Mouse (Mus musculus) urinary bladder, adult 18-20 months (tissue): ENCODE measurements around the gene Fjx1.

ENCODE experiments used
- DNase-seq, 2 experiments: peaks; one replicate each; pipeline ENCODE4 v3.0.0; 2022; ENCODE audit warnings: low spot score in 2 of 2, mixed read lengths in 2 of 2

Fjx1 gene

GRCm38 (mm10) chr2:102451671-102452549 is at the start of gene Fjx1:
Gene Fjx1 (minus strand): TSS chr2:102452499.
- DNase-seq = no peak

GRCm38 (mm10) chr2:102500001-102500689 is 47.8 kb upstream of the Fjx1 start:
- no peak for DNase-seq

- no peak for DNase-seq
Observed at GRCm38 (mm10) chr2:102480738-102481137, 28.4 kb upstream of the Fjx1 start.

GRCm38 (mm10) chr2:102476101-102476500 is 23.8 kb upstream of the Fjx1 start:
- no peak for DNase-seq

- no peak for DNase-seq
Observed at GRCm38 (mm10) chr2:102468645-102469044, 16.3 kb upstream of the Fjx1 start.

- DNase-seq = no peak
Observed at GRCm38 (mm10) chr2:102464342-102464732, 12.0 kb upstream of the Fjx1 start.

- peak; percentile 11 to 66 for DNase-seq
Observed at GRCm38 (mm10) chr2:102463587-102464341, 11.5 kb upstream of the Fjx1 start.

- no peak for DNase-seq
Observed at GRCm38 (mm10) chr2:102461491-102461890, 9.2 kb upstream of the Fjx1 start.

- no peak for DNase-seq
Observed at GRCm38 (mm10) chr2:102455126-102455525, 2.8 kb upstream of the Fjx1 start.

GRCm38 (mm10) chr2:102453447-102453846 is 1.1 kb upstream of the Fjx1 start:
- no peak for DNase-seq

GRCm38 (mm10) chr2:102450761-102451670 is 1.3 kb downstream of the Fjx1 start:
- DNase-seq = peak; percentile 8 to 50

- peak; percentile 60 to 61 for DNase-seq
Observed at GRCm38 (mm10) chr2:102450248-102450760, 2.0 kb downstream of the Fjx1 start.

GRCm38 (mm10) chr2:102449630-102450247 is 2.6 kb downstream of the Fjx1 start:
- no peak for DNase-seq

- DNase-seq = no peak
Observed at GRCm38 (mm10) chr2:102449056-102449455, 3.2 kb downstream of the Fjx1 start.

- peak in 1 of 2 experiments; percentile 25 for DNase-seq
Observed at GRCm38 (mm10) chr2:102447831-102448230, 4.5 kb downstream of the Fjx1 start.

GRCm38 (mm10) chr2:102446851-102447250 is 5.4 kb downstream of the Fjx1 start:
- DNase-seq = no peak

- DNase-seq = no peak
Observed at GRCm38 (mm10) chr2:102437357-102438030, 14.8 kb downstream of the Fjx1 start.

GRCm38 (mm10) chr2:102433879-102434278 is 18.4 kb downstream of the Fjx1 start:
- DNase-seq = no peak

GRCm38 (mm10) chr2:102431084-102431483 is 21.2 kb downstream of the Fjx1 start:
- no peak for DNase-seq

GRCm38 (mm10) chr2:102427974-102428373 is 24.3 kb downstream of the Fjx1 start:
- no peak for DNase-seq
